Mouse (Mus musculus): ENCODE data around the gene Ctsh.
A peak's percentile ranks its signal among the peaks of the same experiment; 100 is the strongest.
"Not testable (repeated sequence)": the region's sequence is repeated elsewhere in the genome, so short reads cannot be mapped to it uniquely, and the experiment has no call there.

Gene Ctsh

GRCm38 (mm10) chr9:90053852-90054251, at the start of gene Ctsh:
Gene Ctsh (plus strand): TSS chr9:90054152.
- DNase-seq: no peak

GRCm38 (mm10) chr9:90006432-90006831, 47.5 kb upstream of the Ctsh start:
- DNase-seq: no peak

GRCm38 (mm10) chr9:90007094-90007493, 46.9 kb upstream of the Ctsh start:
- no peak for DNase-seq

GRCm38 (mm10) chr9:90008138-90008537, 45.8 kb upstream of the Ctsh start:
- no peak for DNase-seq

GRCm38 (mm10) chr9:90011849-90012248, 42.1 kb upstream of the Ctsh start:
- DNase-seq: no peak

GRCm38 (mm10) chr9:90014649-90015048, 39.3 kb upstream of the Ctsh start:
- no peak for DNase-seq

GRCm38 (mm10) chr9:90016204-90016603, 37.7 kb upstream of the Ctsh start:
- DNase-seq: no peak

GRCm38 (mm10) chr9:90020866-90021265, 33.1 kb upstream of the Ctsh start:
- DNase-seq: peak; percentile 39

- DNase-seq: no peak
Measured at GRCm38 (mm10) chr9:90021442-90021841, 32.5 kb upstream of the Ctsh start.

- DNase-seq: no peak
Measured at GRCm38 (mm10) chr9:90027709-90028108, 26.2 kb upstream of the Ctsh start.

- no peak for DNase-seq
Measured at GRCm38 (mm10) chr9:90033922-90034321, 20.0 kb upstream of the Ctsh start.

- DNase-seq: no peak
Measured at GRCm38 (mm10) chr9:90035168-90035567, 18.8 kb upstream of the Ctsh start.

- DNase-seq: no peak
Measured at GRCm38 (mm10) chr9:90035794-90036193, 18.2 kb upstream of the Ctsh start.

GRCm38 (mm10) chr9:90036313-90036712, 17.6 kb upstream of the Ctsh start:
- DNase-seq: no peak

- no peak for DNase-seq
Measured at GRCm38 (mm10) chr9:90038535-90038934, 15.4 kb upstream of the Ctsh start.

GRCm38 (mm10) chr9:90040916-90041315, 13.0 kb upstream of the Ctsh start:
- no peak for DNase-seq

- no peak for DNase-seq
Measured at GRCm38 (mm10) chr9:90041556-90041955, 12.4 kb upstream of the Ctsh start.

GRCm38 (mm10) chr9:90042906-90043305, 11.0 kb upstream of the Ctsh start:
- DNase-seq: not testable (repeated sequence)

GRCm38 (mm10) chr9:90045191-90045590, 8.8 kb upstream of the Ctsh start:
- no peak for DNase-seq

- DNase-seq: no peak
Measured at GRCm38 (mm10) chr9:90047937-90048627, 5.9 kb upstream of the Ctsh start.

GRCm38 (mm10) chr9:90054371-90055145, 606 bp downstream of the Ctsh start:
- peak; percentile 20 for DNase-seq

GRCm38 (mm10) chr9:90055409-90055808, 1.5 kb downstream of the Ctsh start:
- DNase-seq: no peak

GRCm38 (mm10) chr9:90055911-90056310, 2.0 kb downstream of the Ctsh start:
- DNase-seq: no peak

GRCm38 (mm10) chr9:90056716-90057115, 2.8 kb downstream of the Ctsh start:
- no peak for DNase-seq
